Mouse (Mus musculus): Measurements from ENCODE around the gene Rab24. TPM values are rescaled to one million over a fixed set of nuclear protein-coding genes. Genes with fewer than 3 reads are reported as not detected.
A peak's percentile ranks its signal among the peaks of the same experiment; 100 is the strongest.

Gene Rab24
- polyA plus RNA-seq, 1 experiment: 89.8 TPM

GRCm38 (mm10) chr13:55337341-55337975, 15.7 kb upstream of the Rab24 start:
- DNase-seq: peak; percentile 72
- no peak overlapping the region for H3K4me3 ChIP-seq (ENCODE audit: insufficient read depth, low read depth, low read length)
- WGBS: 44% methylated on average over 10 of the region's 10 CpGs
- H3K4me1 ChIP-seq (ENCODE audit: control insufficient read depth, insufficient read depth, low read length): peaks cover 5% of the 10 kb centered on the region; the same call in 1 of the 2 replicates
- H3K27ac ChIP-seq (ENCODE audit: insufficient read depth, low read depth, low read length): no peak overlapping the region
- H3K36me3 ChIP-seq (ENCODE audit: control insufficient read depth, insufficient read depth, low read length): no peaks in the 10 kb centered on the region
- no peak for TF ChIP-seq CTCF (conservative IDR thresholded peaks at IDR 0.05; ENCODE audit: insufficient read depth, insufficient read length, low read depth, low read length)
- TF ChIP-seq POLR2A (IDR thresholded peaks at IDR 0.05; ENCODE audit: low read depth, low read length): no peak
- no peaks in the 10 kb centered on the region for H3K27me3 ChIP-seq (replicated peaks; ENCODE audit: control insufficient read depth, insufficient read depth, low read length)

DNA sequence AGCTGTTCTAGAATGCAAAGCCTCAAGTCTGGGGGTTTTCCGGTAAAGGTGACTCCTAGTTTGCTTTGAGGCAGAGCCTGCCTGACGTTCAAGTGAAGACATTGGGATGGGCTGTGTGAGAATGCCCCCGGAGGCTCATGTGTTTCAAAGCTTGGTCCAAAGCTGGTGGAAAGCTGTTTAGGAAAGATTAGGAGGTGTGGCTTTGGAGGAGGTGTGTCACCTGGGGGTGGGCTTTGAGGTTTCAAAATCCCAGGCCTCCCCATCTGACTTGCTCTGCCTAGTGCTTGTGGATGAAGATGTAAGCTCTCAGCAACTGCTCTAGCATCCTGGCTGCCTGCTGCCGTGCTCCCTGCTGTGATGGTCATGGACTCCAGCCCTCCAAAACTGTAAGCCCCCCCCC, 14.0 kb upstream of the Rab24 start:
- WGBS: 87% methylated on average over 4 of the region's 4 CpGs
- Histone ChIP-seq H3K4me1 (ENCODE audit: control insufficient read depth, insufficient read depth, low read length) (peaks cover 5% of the 10 kb centered on the region; the same call in 1 of the 2 replicates), H3K27me3 (replicated peaks; ENCODE audit: control insufficient read depth, insufficient read depth, low read length) (no peaks in the 10 kb centered on the region), H3K27ac (ENCODE audit: insufficient read depth, low read depth, low read length) (no peak overlapping the region), H3K4me3 (ENCODE audit: insufficient read depth, low read depth, low read length) (no peak overlapping the region), H3K36me3 (ENCODE audit: control insufficient read depth, insufficient read depth, low read length) (no peaks in the 10 kb centered on the region)
- DNase-seq: no peak
- no peak for TF ChIP-seq CTCF (conservative IDR thresholded peaks at IDR 0.05; ENCODE audit: insufficient read depth, insufficient read length, low read depth, low read length)
- no peak for TF ChIP-seq POLR2A (IDR thresholded peaks at IDR 0.05; ENCODE audit: low read depth, low read length)

DNA sequence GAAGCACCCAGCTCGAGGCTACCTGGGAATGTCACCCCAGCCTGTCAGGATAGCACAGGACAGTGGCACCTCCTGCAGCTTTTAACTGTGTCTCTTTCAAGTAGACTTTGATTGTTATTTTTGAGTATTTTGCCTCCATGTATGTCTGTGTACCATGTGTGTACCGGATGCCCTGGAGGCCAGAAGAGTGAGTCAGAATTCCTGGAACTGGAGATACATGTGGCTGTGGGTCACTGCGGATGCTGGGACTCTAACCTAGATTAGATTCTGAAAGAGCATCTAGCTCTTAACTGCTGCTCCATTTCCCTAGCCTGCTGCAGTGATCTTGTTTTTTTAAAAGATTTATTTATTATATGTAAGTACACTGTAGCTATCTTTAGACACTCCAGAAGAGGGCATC, 10.6 kb upstream of the Rab24 start:
- TF ChIP-seq CTCF (conservative IDR thresholded peaks at IDR 0.05; ENCODE audit: insufficient read depth, insufficient read length, low read depth, low read length): no peak
- TF ChIP-seq POLR2A (IDR thresholded peaks at IDR 0.05; ENCODE audit: low read depth, low read length): no peak
- WGBS: 89% methylated on average over 3 of the region's 3 CpGs
- no peak overlapping the region for H3K27ac ChIP-seq (ENCODE audit: insufficient read depth, low read depth, low read length)
- peaks cover 9% of the 10 kb centered on the region; the same call in 1 of the 2 replicates for H3K4me1 ChIP-seq (ENCODE audit: control insufficient read depth, insufficient read depth, low read length)
- H3K36me3 ChIP-seq (ENCODE audit: control insufficient read depth, insufficient read depth, low read length): no peaks in the 10 kb centered on the region
- H3K4me3 ChIP-seq (ENCODE audit: insufficient read depth, low read depth, low read length): no peak overlapping the region
- no peaks in the 10 kb centered on the region for H3K27me3 ChIP-seq (replicated peaks; ENCODE audit: control insufficient read depth, insufficient read depth, low read length)
- no peak for DNase-seq

DNA sequence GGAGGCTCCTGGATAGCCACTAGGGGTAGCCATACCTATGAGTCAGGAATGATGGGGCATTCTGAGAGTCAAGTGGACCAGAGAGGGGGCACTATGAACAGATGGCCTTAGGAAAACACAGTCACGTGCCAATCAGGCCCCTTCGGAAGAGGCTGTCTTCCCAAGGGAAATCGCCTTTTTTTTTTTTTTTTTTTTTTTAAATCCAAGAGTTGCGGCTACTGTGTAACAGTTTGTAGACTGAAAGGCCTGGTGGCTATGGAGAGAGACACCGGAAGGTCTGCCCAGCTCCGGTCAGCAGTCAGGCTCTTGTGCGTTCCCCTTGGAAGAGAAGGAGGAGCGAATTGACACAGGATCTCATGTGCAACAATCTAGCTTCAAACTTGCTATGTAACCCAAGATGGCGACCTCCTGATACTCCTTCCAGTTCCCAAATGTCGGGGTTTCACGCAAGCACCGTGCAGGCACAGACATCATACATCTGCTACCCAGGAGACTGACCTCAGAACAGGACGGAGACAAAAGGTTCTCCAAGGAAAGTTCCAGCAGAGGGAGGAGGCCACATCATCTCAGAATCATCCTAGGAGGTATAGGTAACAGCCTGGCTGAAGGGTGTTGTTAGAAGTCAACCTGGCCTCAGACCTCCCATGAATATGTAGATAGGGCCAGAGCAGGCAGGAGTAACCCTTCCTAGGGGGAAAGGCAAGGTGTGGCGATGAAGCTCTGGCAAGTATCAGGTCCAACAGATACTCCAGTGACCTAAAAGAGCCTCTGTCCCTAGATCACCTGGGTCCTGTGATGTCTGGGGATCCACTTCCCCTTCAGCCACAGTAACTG, 9.0 kb upstream of the Rab24 start:
- no peak for DNase-seq
- Histone ChIP-seq H3K27ac (ENCODE audit: insufficient read depth, low read depth, low read length) (no peak overlapping the region), H3K4me3 (ENCODE audit: insufficient read depth, low read depth, low read length) (no peak overlapping the region), H3K36me3 (ENCODE audit: control insufficient read depth, insufficient read depth, low read length) (no peaks in the 10 kb centered on the region), H3K4me1 (ENCODE audit: control insufficient read depth, insufficient read depth, low read length) (peaks cover 8% of the 10 kb centered on the region; the same call in 1 of the 2 replicates), H3K27me3 (replicated peaks; ENCODE audit: control insufficient read depth, insufficient read depth, low read length) (no peaks in the 10 kb centered on the region)
- 41% methylated on average over 14 of the region's 14 CpGs for WGBS
- no peak for TF ChIP-seq POLR2A (IDR thresholded peaks at IDR 0.05; ENCODE audit: low read depth, low read length)
- no peak for TF ChIP-seq CTCF (conservative IDR thresholded peaks at IDR 0.05; ENCODE audit: insufficient read depth, insufficient read length, low read depth, low read length)

DNA sequence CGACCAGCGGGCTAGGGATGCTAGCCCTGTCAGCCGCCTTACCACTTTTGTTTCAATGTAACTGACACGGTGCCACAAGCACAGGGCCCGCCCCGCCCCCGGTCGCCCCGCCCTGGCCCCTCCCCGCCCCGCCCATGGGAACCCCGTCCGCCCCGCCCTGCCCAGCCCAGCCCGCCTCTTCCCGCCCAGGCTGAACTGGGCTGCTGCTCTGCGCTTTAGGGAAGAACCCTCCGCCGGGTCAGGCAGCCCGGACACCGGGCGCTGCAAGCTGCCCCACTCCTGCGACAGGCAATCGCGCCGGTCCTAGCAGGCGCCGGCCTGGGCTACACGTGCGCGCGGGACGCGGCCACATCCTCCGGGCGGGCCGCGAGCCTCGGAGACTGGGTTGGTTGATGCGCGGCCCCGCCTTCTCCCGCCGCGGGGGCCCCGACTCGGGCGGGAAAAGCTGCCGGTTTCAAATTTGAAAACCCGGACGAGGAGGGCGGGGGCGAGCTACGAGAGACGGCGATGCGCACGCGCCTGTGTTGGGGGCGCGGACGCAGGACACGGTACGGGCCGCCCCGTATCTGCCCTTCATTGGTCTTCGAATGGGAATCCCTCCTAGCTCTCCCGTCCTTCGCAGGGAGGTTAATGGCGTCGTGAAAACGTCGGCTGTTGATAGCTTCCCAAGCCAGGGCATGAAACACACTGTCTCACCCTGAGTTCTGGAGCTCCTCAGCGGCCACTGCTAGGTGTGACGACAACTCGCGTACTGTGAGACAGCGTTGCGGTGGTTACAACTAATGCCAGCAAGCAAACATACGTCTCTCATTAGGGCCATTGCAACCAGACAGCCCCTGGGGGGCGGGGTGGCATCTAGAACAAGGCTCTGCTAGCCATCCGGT, 8.2 kb upstream of the Rab24 start, which contains the start of gene Mxd3:
Mxd3 (minus strand) TSS at position 141 of the 884 bp plus-strand sequence.
- TF ChIP-seq POLR2A (IDR thresholded peaks at IDR 0.05; ENCODE audit: low read depth, low read length) (no peak), CTCF (conservative IDR thresholded peaks at IDR 0.05; ENCODE audit: insufficient read depth, insufficient read length, low read depth, low read length) (no peak)
- peaks cover 8% of the 10 kb centered on the region; the same call in 1 of the 2 replicates for H3K4me1 ChIP-seq (ENCODE audit: control insufficient read depth, insufficient read depth, low read length)
- no peak within 1 kb of the TSS for H3K27ac ChIP-seq (ENCODE audit: insufficient read depth, low read depth, low read length)
- no peaks in the 10 kb centered on the region for H3K36me3 ChIP-seq (ENCODE audit: control insufficient read depth, insufficient read depth, low read length)
- H3K27me3 ChIP-seq (replicated peaks; ENCODE audit: control insufficient read depth, insufficient read depth, low read length): no peaks in the 10 kb centered on the region
- WGBS: under 1% methylated on average over 81 of the region's 82 CpGs
- DNase-seq: peak; percentile 88
- H3K4me3 ChIP-seq (ENCODE audit: insufficient read depth, low read depth, low read length): peak within 1 kb of the TSS; percentile 57

GRCm38 (mm10) chr13:55329109-55329682, 7.5 kb upstream of the Rab24 start:
- no peak for DNase-seq
- TF ChIP-seq POLR2A (IDR thresholded peaks at IDR 0.05; ENCODE audit: low read depth, low read length): no peak
- no peak for TF ChIP-seq CTCF (conservative IDR thresholded peaks at IDR 0.05; ENCODE audit: insufficient read depth, insufficient read length, low read depth, low read length)
- 1% methylated on average over 29 of the region's 29 CpGs for WGBS
- Histone ChIP-seq H3K36me3 (ENCODE audit: control insufficient read depth, insufficient read depth, low read length) (no peaks in the 10 kb centered on the region; the same call in 1 of the 2 replicates), H3K27ac (ENCODE audit: insufficient read depth, low read depth, low read length) (no peak overlapping the region), H3K4me3 (ENCODE audit: insufficient read depth, low read depth, low read length) (peak overlapping the region; percentile 46; the same call in 1 of the 2 replicates), H3K27me3 (replicated peaks; ENCODE audit: control insufficient read depth, insufficient read depth, low read length) (no peaks in the 10 kb centered on the region), H3K4me1 (ENCODE audit: control insufficient read depth, insufficient read depth, low read length) (peaks cover 8% of the 10 kb centered on the region; the same call in 1 of the 2 replicates)
